Comparison of ENCODE assay signal across 1 mouse cellular context in genomic region chr2:84617637-84618515, GRCm38 (mm10).
TF ChIP-seq lines count a peak whose summit lies in the region.

No protein-coding gene starts in this region.

TF ChIP-seq in MEL, 35 proteins besides CTCF, POLR2A, EP300 and RAD21 (continued from another document):
- TF ChIP-seq MAZ (IDR thresholded peaks at IDR 0.05; ENCODE audit: low read depth, low read length) (no peak), HCFC1 (IDR thresholded peaks at IDR 0.05; ENCODE audit: low read depth, low read length) (no peak), KAT2A (conservative IDR thresholded peaks at IDR 0.05; ENCODE audit: low read depth, low read length) (no peak), RCOR1 (IDR thresholded peaks at IDR 0.05; ENCODE audit: low read depth, low read length) (no peak), BHLHE40 (IDR thresholded peaks at IDR 0.05; ENCODE audit: borderline replicate concordance, low read depth, low read length) (no peak)
TF ChIP-seq in MEL: peak in this region for 3.
